Mouse (Mus musculus): ENCODE data around the gene Mapkapk2. TPM values are rescaled to one million over a fixed set of nuclear protein-coding genes. Genes with fewer than 3 reads are reported as not detected.

Gene Mapkapk2
- polyA plus RNA-seq, 1 experiment from 2014 or later = 18.3 TPM

DNA sequence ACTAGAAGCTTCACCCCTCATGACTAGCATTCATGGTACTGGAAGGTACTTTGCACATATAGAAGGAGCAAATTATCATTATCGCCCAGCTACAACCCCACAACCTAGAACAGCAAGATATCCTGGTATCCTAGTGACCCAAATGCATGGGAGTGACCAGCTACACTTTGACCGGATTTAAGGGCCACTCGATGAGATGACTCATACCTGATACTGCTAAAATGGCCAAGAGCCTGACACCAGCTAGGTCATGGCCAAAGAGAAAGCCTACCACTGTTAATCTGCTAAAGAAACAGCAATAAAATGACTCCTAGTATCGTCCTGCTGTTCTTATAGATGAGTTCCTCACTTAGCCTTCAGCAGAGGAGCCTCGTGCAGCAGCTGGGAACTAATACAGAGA lies 58.1 kb downstream of the Mapkapk2 start:
- Histone ChIP-seq H3K9ac (replicated peaks) (no peak overlapping the region), H3K9me3 (ENCODE audit: low read length) (no peaks in the 10 kb centered on the region), H3K4me2 (ENCODE audit: low read depth, low read length) (no peak overlapping the region), H3K4me1 (ENCODE audit: insufficient read depth) (no peaks in the 10 kb centered on the region), H3K4me3 (ENCODE audit: low read depth, low read length) (no peak overlapping the region), H3K27me3 (ENCODE audit: insufficient read depth, low read length) (no peaks in the 10 kb centered on the region), H3K27ac (ENCODE audit: low read depth) (no peak overlapping the region), H3K36me3 (replicated peaks; ENCODE audit: insufficient read depth, low read length) (no peaks in the 10 kb centered on the region)
- TF ChIP-seq EP300 (IDR thresholded peaks at IDR 0.05; ENCODE audit: low read depth) = no peak
- TF ChIP-seq CTCF (IDR thresholded peaks at IDR 0.05; ENCODE audit: low read depth) = no peak
- ATAC-seq (peak; percentile 23; the same call in 1 of the 2 replicates), DNase-seq (no peak)
- 85% methylated on average over 5 of the region's 5 CpGs for WGBS (ENCODE audit: insufficient replicate concordance)

DNA sequence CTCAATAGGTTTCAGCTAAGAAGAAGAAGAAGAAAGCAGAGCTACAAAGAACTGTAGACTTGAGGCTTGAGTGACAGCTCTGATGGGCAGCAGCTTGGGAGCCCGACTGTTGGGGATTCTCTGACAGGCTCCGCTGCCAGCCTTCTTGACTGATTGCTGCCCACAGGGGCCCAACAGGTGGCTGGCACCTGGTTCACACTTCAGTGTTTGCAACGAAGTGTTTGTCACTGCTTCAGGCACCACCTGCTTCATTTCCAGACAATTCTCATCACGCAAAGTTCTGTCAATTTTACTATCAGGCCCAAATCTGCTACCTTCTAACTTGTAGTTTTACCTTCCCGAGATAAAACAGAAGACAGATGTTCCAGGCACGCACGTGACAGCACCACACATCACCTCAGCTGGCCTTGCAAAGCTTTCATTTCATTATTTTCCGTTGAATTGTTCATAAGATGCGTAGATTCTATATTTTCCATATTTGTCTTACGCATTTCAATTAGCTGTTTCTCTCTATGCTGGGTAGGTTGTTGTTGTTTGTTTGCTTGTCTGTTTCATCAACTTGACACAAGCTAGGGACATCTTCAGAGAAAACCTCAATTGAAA lies 59.1 kb downstream of the Mapkapk2 start:
- Histone ChIP-seq H3K4me3 (ENCODE audit: low read depth, low read length) (no peak overlapping the region), H3K27ac (ENCODE audit: low read depth) (no peak overlapping the region), H3K9ac (replicated peaks) (no peak overlapping the region), H3K4me1 (ENCODE audit: insufficient read depth) (no peaks in the 10 kb centered on the region), H3K36me3 (replicated peaks; ENCODE audit: insufficient read depth, low read length) (no peaks in the 10 kb centered on the region), H3K4me2 (ENCODE audit: low read depth, low read length) (no peak overlapping the region), H3K9me3 (ENCODE audit: low read length) (no peaks in the 10 kb centered on the region), H3K27me3 (ENCODE audit: insufficient read depth, low read length) (no peaks in the 10 kb centered on the region)
- DNase-seq = no peak
- 80% methylated on average over 10 of the region's 10 CpGs for WGBS (ENCODE audit: insufficient replicate concordance)
- TF ChIP-seq EP300 (IDR thresholded peaks at IDR 0.05; ENCODE audit: low read depth) (no peak), CTCF (IDR thresholded peaks at IDR 0.05; ENCODE audit: low read depth) (no peak)
- no peak for ATAC-seq

DNA sequence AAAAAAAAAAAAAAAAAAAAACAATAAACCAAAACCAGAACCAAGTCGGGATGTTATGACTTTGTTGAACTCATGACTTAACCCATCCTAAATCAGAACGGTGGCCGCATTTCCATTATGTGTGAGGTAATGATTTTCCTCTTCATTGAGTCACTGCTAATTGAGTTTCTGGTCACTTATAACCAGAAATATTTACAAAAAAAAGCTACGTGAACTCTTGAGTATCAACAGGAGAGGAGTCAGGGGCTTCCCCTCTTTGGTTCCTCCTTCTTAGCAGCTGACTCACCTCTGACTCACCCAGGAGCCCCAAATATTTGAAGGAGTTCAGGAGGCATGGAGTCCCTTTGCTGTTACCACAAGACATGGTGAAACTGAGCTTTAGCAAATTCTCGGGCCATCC lies 59.6 kb downstream of the Mapkapk2 start:
- H3K27ac ChIP-seq (ENCODE audit: low read depth) = no peak overlapping the region

DNA sequence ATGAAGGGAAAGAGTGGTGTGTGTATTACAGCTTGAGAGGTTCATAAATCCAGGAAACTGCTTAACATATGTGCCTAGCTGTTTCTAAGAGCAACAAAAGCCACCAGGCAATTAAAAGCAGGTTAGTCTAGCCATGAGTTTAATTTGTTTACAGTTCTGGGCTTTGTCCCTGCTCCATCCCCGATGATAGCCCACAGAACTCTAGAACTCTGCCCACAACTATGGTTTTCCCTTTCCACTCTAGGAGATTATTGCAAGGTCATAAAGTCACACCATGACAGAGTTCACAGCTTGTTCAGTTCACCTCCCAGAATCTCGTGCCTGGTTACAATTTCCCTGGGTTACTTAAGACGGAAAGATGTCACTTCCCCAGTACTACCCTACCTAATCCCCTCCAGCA lies 66.4 kb downstream of the Mapkapk2 start:
- no peak overlapping the region for H3K4me3 ChIP-seq (ENCODE audit: low read depth, low read length)
- no peaks in the 10 kb centered on the region for H3K27me3 ChIP-seq (ENCODE audit: insufficient read depth, low read length)
- ATAC-seq (no peak), DNase-seq (no peak)
- no peak overlapping the region for H3K4me2 ChIP-seq (ENCODE audit: low read depth, low read length)
- no peak overlapping the region for H3K9ac ChIP-seq (replicated peaks)
- TF ChIP-seq EP300 (IDR thresholded peaks at IDR 0.05; ENCODE audit: low read depth) = no peak
- no peak for TF ChIP-seq CTCF (IDR thresholded peaks at IDR 0.05; ENCODE audit: low read depth)
- H3K36me3 ChIP-seq (replicated peaks; ENCODE audit: insufficient read depth, low read length) = no peaks in the 10 kb centered on the region
- WGBS (ENCODE audit: insufficient replicate concordance) = 49% methylated on average over 3 of the region's 3 CpGs
- H3K4me1 ChIP-seq (ENCODE audit: insufficient read depth) = 0 out of 2 replicates have a peak, but pooled peaks cover 2% of the 10 kb centered on the region
- no peaks in the 10 kb centered on the region for H3K9me3 ChIP-seq (ENCODE audit: low read length)
- no peak overlapping the region for H3K27ac ChIP-seq (ENCODE audit: low read depth)

More for the DNA sequence above, 59.6 kb downstream of the Mapkapk2 start:
- DNase-seq (no peak), ATAC-seq (no peak)
- Histone ChIP-seq H3K4me3 (ENCODE audit: low read depth, low read length) (no peak overlapping the region), H3K9me3 (ENCODE audit: low read length) (no peaks in the 10 kb centered on the region), H3K4me2 (ENCODE audit: low read depth, low read length) (no peak overlapping the region), H3K36me3 (replicated peaks; ENCODE audit: insufficient read depth, low read length) (no peaks in the 10 kb centered on the region), H3K27me3 (ENCODE audit: insufficient read depth, low read length) (no peaks in the 10 kb centered on the region), H3K4me1 (ENCODE audit: insufficient read depth) (no peaks in the 10 kb centered on the region), H3K9ac (replicated peaks) (no peak overlapping the region)
- 69% methylated on average over 5 of the region's 5 CpGs for WGBS (ENCODE audit: insufficient replicate concordance)
- TF ChIP-seq EP300 (IDR thresholded peaks at IDR 0.05; ENCODE audit: low read depth) (no peak), CTCF (IDR thresholded peaks at IDR 0.05; ENCODE audit: low read depth) (no peak)

DNA sequence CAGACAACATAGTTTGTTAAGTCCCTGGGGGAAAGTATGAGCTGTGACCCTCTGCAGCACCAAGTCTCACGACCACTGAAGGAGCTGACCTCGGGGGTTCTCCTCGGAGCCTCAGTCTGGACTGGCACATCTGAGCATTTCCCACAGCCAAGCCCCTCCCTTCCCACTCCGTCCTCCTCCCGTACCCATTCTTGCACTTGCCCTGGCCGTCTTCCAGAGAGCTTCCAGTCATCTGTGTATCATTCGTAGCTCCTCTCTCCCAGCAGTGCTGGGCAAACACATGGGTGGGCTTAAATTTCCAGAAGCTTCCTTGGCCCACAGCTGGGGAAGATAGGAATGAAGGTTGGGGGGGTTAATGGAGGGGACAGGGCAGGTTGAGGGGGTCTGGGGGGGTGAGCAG lies 67.4 kb downstream of the Mapkapk2 start:
- Histone ChIP-seq H3K36me3 (replicated peaks; ENCODE audit: insufficient read depth, low read length) (no peaks in the 10 kb centered on the region), H3K9ac (replicated peaks) (no peak overlapping the region), H3K4me3 (ENCODE audit: low read depth, low read length) (no peak overlapping the region), H3K4me1 (ENCODE audit: insufficient read depth) (peaks cover 6% of the 10 kb centered on the region; the same call in 1 of the 2 replicates), H3K9me3 (ENCODE audit: low read length) (no peaks in the 10 kb centered on the region), H3K27ac (ENCODE audit: low read depth) (no peak overlapping the region), H3K27me3 (ENCODE audit: insufficient read depth, low read length) (no peaks in the 10 kb centered on the region), H3K4me2 (ENCODE audit: low read depth, low read length) (no peak overlapping the region)
- TF ChIP-seq CTCF (IDR thresholded peaks at IDR 0.05; ENCODE audit: low read depth) (no peak), EP300 (IDR thresholded peaks at IDR 0.05; ENCODE audit: low read depth) (no peak)
- 56% methylated on average over 7 of the region's 7 CpGs for WGBS (ENCODE audit: insufficient replicate concordance)
- DNase-seq (no peak), ATAC-seq (no peak)

DNA sequence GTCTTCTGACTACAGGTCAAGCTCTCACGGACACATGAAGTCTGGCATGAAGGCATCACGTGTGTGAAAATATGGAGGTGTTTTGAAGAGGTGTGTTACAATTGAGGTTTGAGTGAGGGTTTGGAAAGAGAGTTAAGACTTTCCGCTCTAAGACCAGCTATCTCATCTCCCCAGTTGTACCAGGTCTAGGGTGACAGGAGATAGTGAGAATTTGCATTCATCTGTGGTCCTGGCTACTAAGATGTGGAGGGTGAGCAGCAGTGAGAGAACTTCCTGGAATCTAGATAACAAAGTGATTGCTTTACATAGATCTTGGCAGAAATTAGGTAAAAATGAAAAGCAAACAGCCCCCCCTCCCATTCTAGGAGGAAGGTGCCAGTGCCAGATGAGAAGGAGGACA lies 68.4 kb downstream of the Mapkapk2 start:
- peak; percentile 78 for ATAC-seq

More for the DNA sequence above, 68.4 kb downstream of the Mapkapk2 start:
- Histone ChIP-seq H3K4me1 (ENCODE audit: insufficient read depth) (peaks cover 6% of the 10 kb centered on the region; the same call in 1 of the 2 replicates), H3K4me3 (ENCODE audit: low read depth, low read length) (no peak overlapping the region), H3K9ac (replicated peaks) (no peak overlapping the region), H3K9me3 (ENCODE audit: low read length) (no peaks in the 10 kb centered on the region), H3K27ac (ENCODE audit: low read depth) (no peak overlapping the region), H3K27me3 (ENCODE audit: insufficient read depth, low read length) (no peaks in the 10 kb centered on the region), H3K4me2 (ENCODE audit: low read depth, low read length) (no peak overlapping the region), H3K36me3 (replicated peaks; ENCODE audit: insufficient read depth, low read length) (no peaks in the 10 kb centered on the region)
- peak; percentile 89 for TF ChIP-seq EP300 (IDR thresholded peaks at IDR 0.05; ENCODE audit: low read depth)
- no peak for TF ChIP-seq CTCF (IDR thresholded peaks at IDR 0.05; ENCODE audit: low read depth)
- no peak for DNase-seq
- 58% methylated on average over 3 of the region's 3 CpGs for WGBS (ENCODE audit: insufficient replicate concordance)

Measured in liver, postnatal 0 days (tissue).